Mouse (Mus musculus): ENCODE measurements at regions not wholly inside any gene's neighbourhood (a gene's known extent, or its start where the extent isn't known, plus 50 kb on each side); places are given as distances from the start of the nearest gene placed in this dataset.

- no peak for TF ChIP-seq CTCF (IDR thresholded peaks at IDR 0.05; ENCODE audit: low read depth)
- no peak for TF ChIP-seq EP300 (optimal IDR thresholded peaks at IDR 0.05)
These were observed 614.7 kb upstream of the Lingo2 start for GRCm38 (mm10) chr4:37566226-37566625.
